Mouse (Mus musculus) heart, adult 2 months (tissue): Measurements from ENCODE around the gene Insl6. TPM values are rescaled to one million over a fixed set of nuclear protein-coding genes. Genes with fewer than 3 reads are reported as not detected.

Source experiments
- DNase-seq, 2 experiments: peaks; one replicate each; pipeline ENCODE4 v3.0.0; 2021
- H3K27ac ChIP-seq: fragments of 200-600 bp; 2 replicates; pipeline ENCODE4 v1.8.1; 2022
- H3K27me3 ChIP-seq: fragments of 200-500 bp; 2 replicates; pipeline ENCODE4 v1.6.1; 2012; ENCODE audit warnings: mild to moderate bottlenecking, low read length, inconsistent platforms, mixed read lengths; ENCODE audit not compliant: control insufficient read depth, insufficient read depth
- H3K36me3 ChIP-seq: fragments of 200-500 bp; 2 replicates; pipeline ENCODE4 v1.6.1; 2012; ENCODE audit warnings: low read length, inconsistent platforms; ENCODE audit not compliant: control insufficient read depth, insufficient read depth
- H3K4me1 ChIP-seq: fragments of 200-500 bp; 2 replicates; pipeline ENCODE4 v1.6.1; 2011; ENCODE audit warnings: low read length; ENCODE audit not compliant: control insufficient read depth, insufficient read depth
- H3K4me3 ChIP-seq: fragments of 200-600 bp; 2 replicates; pipeline ENCODE4 v1.8.1; 2022
- H3K79me2 ChIP-seq: fragments of 200-500 bp; replicated peaks from 2 replicates; pipeline ENCODE4 v1.6.1; 2012; ENCODE audit warnings: mild to moderate bottlenecking, inconsistent platforms, low read length, moderate library complexity, mixed read lengths; ENCODE audit not compliant: control insufficient read depth, insufficient read depth
- H3K9ac ChIP-seq: fragments of 200-500 bp; 2 replicates; pipeline ENCODE4 v1.6.1; 2012; ENCODE audit warnings: low read depth, mild to moderate bottlenecking, control low read depth, inconsistent platforms, low read length, mixed read lengths
- CTCF ChIP-seq: fragments of 200-600 bp; IDR thresholded peaks from 2 replicates; pipeline ENCODE4 v1.8.1; 2022; ENCODE audit warnings: antibody characterized with exemption, mild to moderate bottlenecking, moderate library complexity
- POLR2A ChIP-seq: fragments of 200-500 bp; IDR thresholded peaks from 2 replicates; pipeline ENCODE4 v1.6.1; 2011; ENCODE audit warnings: mild to moderate bottlenecking, low read depth, low read length, control low read depth; ENCODE audit not compliant: insufficient read depth
- WGBS: fragments of 180-500 bp; shearing (Covaris S2); methylation state at CpG from one replicate; pipeline ENCODE4 v1.1.7; 2018; 5-methylcytosine and 5-hydroxymethylcytosine counted together
- intact Hi-C: fragments of 180-260 bp; cut with DNase I; formaldehyde crosslinking; loops from one replicate; pipeline ENCODE4 v1.15.1; 2025
- polyA plus RNA-seq: library from polyadenylated mRNA; depleted of rRNA; stranded (reverse); fragments of >200 nt; gene quantifications from 2 replicates; pipeline ENCODE4 v1.2.3, GENCODE M21; 2012; rRNA removed
- total RNA-seq, 2 experiments: library from RNA; stranded (reverse); gene quantifications; 2 replicates each; pipeline ENCODE4 v1.2.3; 2021

Insl6 gene
- total and polyA plus RNA-seq, 3 experiments: 0.39 to 0.73 TPM; not detected in 1

- Histone ChIP-seq H3K79me2 (peaks cover 1% of the 10 kb centered on the region; the same call in 1 of the 2 replicates), H3K9ac (no peak overlapping the region), H3K27me3 (no peaks in the 10 kb centered on the region), H3K4me3 (no peak overlapping the region), H3K36me3 (peaks cover 3% of the 10 kb centered on the region; the same call in 1 of the 2 replicates), H3K4me1 (peaks cover 8% of the 10 kb centered on the region), H3K27ac (no peak overlapping the region)
- no peak for TF ChIP-seq POLR2A
- TF ChIP-seq CTCF: peak; percentile 48
- DNase-seq: no peak
- WGBS: 96% methylated on average over 3 of the region's 3 CpGs
- intact Hi-C loops: no loop called here
These were observed 52.9 kb downstream of the Insl6 start for GRCm38 (mm10) chr19:29272011-29272809.

Other genes with a start within 250 kb of the Insl6 start
- gene Rcl1, start 224.0 kb downstream of the Insl6 start, total RNA-seq: 1 to 10 TPM; 5.0 to 6.2 TPM
- 5.3 and 5.6 TPM in 2 replicates for gene Rcl1, start 224.0 kb downstream of the Insl6 start, polyA plus RNA-seq
- 10 to 100 TPM; 17.8 to 19.5 TPM for gene Jak2, start 73.5 kb downstream of the Insl6 start, total RNA-seq
- gene Jak2, start 73.5 kb downstream of the Insl6 start, polyA plus RNA-seq: 4.3 and 9.1 TPM in 2 replicates
- gene Rln1, start 9.3 kb upstream of the Insl6 start, total RNA-seq: not detected
- gene Rln1, start 9.3 kb upstream of the Insl6 start, polyA plus RNA-seq: not detected in 2 replicates
- gene Plgrkt, start 42.0 kb upstream of the Insl6 start, total RNA-seq: 10 to 100 TPM; 22.9 to 28.1 TPM
- 29.9 and 36.4 TPM in 2 replicates for gene Plgrkt, start 42.0 kb upstream of the Insl6 start, polyA plus RNA-seq
- 1 to 10 TPM; 1.8 to 5.4 TPM for gene Cd274, start 42.1 kb upstream of the Insl6 start, total RNA-seq
- gene Cd274, start 42.1 kb upstream of the Insl6 start, polyA plus RNA-seq: 4.3 and 5.2 TPM in 2 replicates
- gene Pdcd1lg2, start 85.6 kb upstream of the Insl6 start, total RNA-seq: not detected
- gene Pdcd1lg2, start 85.6 kb upstream of the Insl6 start, polyA plus RNA-seq: 0.14 TPM in 1 of 2 replicates, not detected in the other
- gene Ric1, start 196.9 kb upstream of the Insl6 start, total RNA-seq: 10 to 100 TPM; 16.9 to 20.6 TPM
- 9.2 and 15.0 TPM in 2 replicates for gene Ric1, start 196.9 kb upstream of the Insl6 start, polyA plus RNA-seq